Mouse (Mus musculus) CD4-positive helper T cell, adult 2 months (primary cell): Measurements from ENCODE around the gene Tpst1.

Source experiments
- DNase-seq: peaks from one replicate; pipeline ENCODE4 v3.0.0-alpha.2; 2012; ENCODE audit warnings: low read depth, missing footprints, low spot score

Gene Tpst1

GRCm38 (mm10) chr5:130089177-130089576 lies 16.1 kb downstream of the Tpst1 start:
- DNase-seq: no peak

GRCm38 (mm10) chr5:130089626-130090393 lies 16.7 kb downstream of the Tpst1 start:
- DNase-seq: no peak

- DNase-seq: no peak
These were observed 23.6 kb downstream of the Tpst1 start for GRCm38 (mm10) chr5:130096754-130097153.

GRCm38 (mm10) chr5:130097837-130098236 lies 24.7 kb downstream of the Tpst1 start:
- DNase-seq: no peak

GRCm38 (mm10) chr5:130101724-130102123 lies 28.6 kb downstream of the Tpst1 start:
- no peak for DNase-seq

- DNase-seq: no peak
These were observed 36.2 kb downstream of the Tpst1 start for GRCm38 (mm10) chr5:130109348-130109747.

GRCm38 (mm10) chr5:130110632-130111464 lies 37.7 kb downstream of the Tpst1 start:
- DNase-seq: no peak

GRCm38 (mm10) chr5:130112653-130113052 lies 39.5 kb downstream of the Tpst1 start:
- DNase-seq: no peak

GRCm38 (mm10) chr5:130116116-130116515 lies 43.0 kb downstream of the Tpst1 start:
- DNase-seq: no peak

GRCm38 (mm10) chr5:130116857-130117256 lies 43.7 kb downstream of the Tpst1 start:
- DNase-seq: no peak

- DNase-seq: no peak
These were observed 44.8 kb downstream of the Tpst1 start for GRCm38 (mm10) chr5:130117932-130118331.

- no peak for DNase-seq
These were observed 46.1 kb downstream of the Tpst1 start for GRCm38 (mm10) chr5:130119236-130119635.

- DNase-seq: no peak
These were observed 47.1 kb downstream of the Tpst1 start for GRCm38 (mm10) chr5:130120070-130120736.

- no peak for DNase-seq
These were observed 47.8 kb downstream of the Tpst1 start for GRCm38 (mm10) chr5:130120904-130121303.

- DNase-seq: no peak
These were observed 49.2 kb downstream of the Tpst1 start for GRCm38 (mm10) chr5:130122355-130122754.

GRCm38 (mm10) chr5:130124271-130124670 lies 51.1 kb downstream of the Tpst1 start:
- DNase-seq: no peak

GRCm38 (mm10) chr5:130128686-130129523 lies 55.8 kb downstream of the Tpst1 start:
- DNase-seq: no peak

GRCm38 (mm10) chr5:130129524-130129793 lies 56.3 kb downstream of the Tpst1 start:
- no peak for DNase-seq

GRCm38 (mm10) chr5:130136597-130136996 lies 63.5 kb downstream of the Tpst1 start:
- no peak for DNase-seq

- peak; percentile 68 for DNase-seq
These were observed 66.3 kb downstream of the Tpst1 start for GRCm38 (mm10) chr5:130139393-130139792.

GRCm38 (mm10) chr5:130141138-130141537 lies 68.0 kb downstream of the Tpst1 start:
- no peak for DNase-seq

- no peak for DNase-seq
These were observed 68.9 kb downstream of the Tpst1 start for GRCm38 (mm10) chr5:130142041-130142440.
